Mouse (Mus musculus): ENCODE data around the gene Rusc1. TPM values are rescaled to one million over a fixed set of nuclear protein-coding genes. Genes with fewer than 3 reads are reported as not detected.

The Rusc1 gene
- total RNA-seq, 2 experiments from 2014 or later = 3.5 to 3.8 TPM

Other genes starting within 250 kb of the Rusc1 start
- gene Msto1, start 179.3 kb downstream of the Rusc1 start, total RNA-seq (2015; ENCODE audit: low replicate concordance) = 1.4 TPM in 1 of 2 replicates, not detected in the other
- gene Msto1, start 179.3 kb downstream of the Rusc1 start, total RNA-seq (2017; ENCODE audit: low replicate concordance) = 1.8 and 3.9 TPM in 2 replicates
- gene Ash1l, start 142.7 kb downstream of the Rusc1 start, total RNA-seq (2015; ENCODE audit: low replicate concordance) = 71.7 and 82.9 TPM in 2 replicates
- gene Ash1l, start 142.7 kb downstream of the Rusc1 start, total RNA-seq (2017; ENCODE audit: low replicate concordance) = 69.7 and 70.7 TPM in 2 replicates
- gene Dap3, start 142.1 kb downstream of the Rusc1 start, total RNA-seq (2015; ENCODE audit: low replicate concordance) = 63.8 and 81.7 TPM in 2 replicates
- gene Dap3, start 142.1 kb downstream of the Rusc1 start, total RNA-seq (2017; ENCODE audit: low replicate concordance) = 18.3 and 46.8 TPM in 2 replicates
- gene Gm43738, start 7.8 kb upstream of the Rusc1 start, total RNA-seq (2015; ENCODE audit: low replicate concordance) = not detected in 2 replicates
- gene Gm43738, start 7.8 kb upstream of the Rusc1 start, total RNA-seq (2017; ENCODE audit: low replicate concordance) = not detected in 2 replicates
- gene Fdps, start 8.6 kb upstream of the Rusc1 start, total RNA-seq (2015; ENCODE audit: low replicate concordance) = 20.1 and 28.5 TPM in 2 replicates
- 30.0 and 31.4 TPM in 2 replicates for gene Fdps, start 8.6 kb upstream of the Rusc1 start, total RNA-seq (2017; ENCODE audit: low replicate concordance)
- gene Pklr, start 42.8 kb upstream of the Rusc1 start, total RNA-seq (2015; ENCODE audit: low replicate concordance) = 13.8 and 16.6 TPM in 2 replicates
- gene Pklr, start 42.8 kb upstream of the Rusc1 start, total RNA-seq (2017; ENCODE audit: low replicate concordance) = 5.5 TPM in 2 replicates
- not detected in 2 replicates for gene Hcn3, start 66.9 kb upstream of the Rusc1 start, total RNA-seq (2015; ENCODE audit: low replicate concordance)
- gene Hcn3, start 66.9 kb upstream of the Rusc1 start, total RNA-seq (2017; ENCODE audit: low replicate concordance) = 3.3 TPM in 1 of 2 replicates, not detected in the other
- gene Clk2, start 71.5 kb upstream of the Rusc1 start, total RNA-seq (2015; ENCODE audit: low replicate concordance) = 42.5 and 52.8 TPM in 2 replicates
- 41.1 and 50.4 TPM in 2 replicates for gene Clk2, start 71.5 kb upstream of the Rusc1 start, total RNA-seq (2017; ENCODE audit: low replicate concordance)
- 19.3 and 33.9 TPM in 2 replicates for gene Scamp3, start 84.2 kb upstream of the Rusc1 start, total RNA-seq (2015; ENCODE audit: low replicate concordance)
- 3.6 and 8.0 TPM in 2 replicates for gene Scamp3, start 84.2 kb upstream of the Rusc1 start, total RNA-seq (2017; ENCODE audit: low replicate concordance)
- gene Fam189b, start 89.8 kb upstream of the Rusc1 start, total RNA-seq (2015; ENCODE audit: low replicate concordance) = 5.0 and 5.4 TPM in 2 replicates
- gene Fam189b, start 89.8 kb upstream of the Rusc1 start, total RNA-seq (2017; ENCODE audit: low replicate concordance) = 2.6 TPM in 1 of 2 replicates, not detected in the other
- gene Gba, start 109.6 kb upstream of the Rusc1 start, total RNA-seq (2015; ENCODE audit: low replicate concordance) = 27.4 and 36.5 TPM in 2 replicates
- 16.8 and 18.1 TPM in 2 replicates for gene Gba, start 109.6 kb upstream of the Rusc1 start, total RNA-seq (2017; ENCODE audit: low replicate concordance)
- not detected in 2 replicates for gene Thbs3, start 121.9 kb upstream of the Rusc1 start, total RNA-seq (2015; ENCODE audit: low replicate concordance)
- not detected in 2 replicates for gene Thbs3, start 121.9 kb upstream of the Rusc1 start, total RNA-seq (2017; ENCODE audit: low replicate concordance)
- 8.6 and 21.0 TPM in 2 replicates for gene Mtx1, start 133.8 kb upstream of the Rusc1 start, total RNA-seq (2015; ENCODE audit: low replicate concordance)
- 14.5 and 15.8 TPM in 2 replicates for gene Mtx1, start 133.8 kb upstream of the Rusc1 start, total RNA-seq (2017; ENCODE audit: low replicate concordance)
- gene Muc1, start 135.7 kb upstream of the Rusc1 start, total RNA-seq (2015; ENCODE audit: low replicate concordance) = not detected in 2 replicates
- not detected in 2 replicates for gene Muc1, start 135.7 kb upstream of the Rusc1 start, total RNA-seq (2017; ENCODE audit: low replicate concordance)
- gene Krtcap2, start 152.7 kb upstream of the Rusc1 start, total RNA-seq (2015; ENCODE audit: low replicate concordance) = 39.0 and 64.2 TPM in 2 replicates
- gene Krtcap2, start 152.7 kb upstream of the Rusc1 start, total RNA-seq (2017; ENCODE audit: low replicate concordance) = 7.2 and 29.1 TPM in 2 replicates
- 1.3 TPM in 1 of 2 replicates, not detected in the other for gene Trim46, start 153.0 kb upstream of the Rusc1 start, total RNA-seq (2015; ENCODE audit: low replicate concordance)
- not detected in 2 replicates for gene Trim46, start 153.0 kb upstream of the Rusc1 start, total RNA-seq (2017; ENCODE audit: low replicate concordance)
- 16.8 and 18.4 TPM in 2 replicates for gene Dpm3, start 166.0 kb upstream of the Rusc1 start, total RNA-seq (2015; ENCODE audit: low replicate concordance)
- gene Dpm3, start 166.0 kb upstream of the Rusc1 start, total RNA-seq (2017; ENCODE audit: low replicate concordance) = 8.3 TPM in 1 of 2 replicates, not detected in the other
- 17.7 and 35.6 TPM in 2 replicates for gene Slc50a1, start 177.3 kb upstream of the Rusc1 start, total RNA-seq (2015; ENCODE audit: low replicate concordance)
- 3.7 and 9.7 TPM in 2 replicates for gene Slc50a1, start 177.3 kb upstream of the Rusc1 start, total RNA-seq (2017; ENCODE audit: low replicate concordance)
- gene Efna1, start 187.8 kb upstream of the Rusc1 start, total RNA-seq (2015; ENCODE audit: low replicate concordance) = not detected in 2 replicates
- not detected in 2 replicates for gene Efna1, start 187.8 kb upstream of the Rusc1 start, total RNA-seq (2017; ENCODE audit: low replicate concordance)
- gene Efna3, start 229.7 kb upstream of the Rusc1 start, total RNA-seq (2015; ENCODE audit: low replicate concordance) = not detected in 2 replicates
- gene Efna3, start 229.7 kb upstream of the Rusc1 start, total RNA-seq (2017; ENCODE audit: low replicate concordance) = not detected in 2 replicates
- not detected in 2 replicates for gene Efna4, start 244.7 kb upstream of the Rusc1 start, total RNA-seq (2015; ENCODE audit: low replicate concordance)
- gene Efna4, start 244.7 kb upstream of the Rusc1 start, total RNA-seq (2017; ENCODE audit: low replicate concordance) = not detected in 2 replicates